Mouse (Mus musculus) lung, postnatal 0 days (tissue): Measurements from ENCODE around the gene Pms2. TPM values are rescaled to one million over a fixed set of nuclear protein-coding genes. Genes with fewer than 3 reads are reported as not detected.

Source experiments
- ATAC-seq: fragments of 200-750 bp; cut with Nextera tagmentation; 2 replicates; pipeline ENCODE4 v1.8.0; 2017; ENCODE audit warnings: moderate library complexity
- DNase-seq: peaks from one replicate; pipeline ENCODE4 v3.0.0-alpha.2; 2016; ENCODE audit warnings: low spot score
- H3K27ac ChIP-seq: fragments of 300-500 bp; sonication (generic); 2 replicates; pipeline ENCODE4 v1.5.1; 2014; ENCODE audit warnings: antibody characterized with exemption, mild to moderate bottlenecking, low read length, mixed read lengths
- H3K27me3 ChIP-seq: fragments of 300-500 bp; sonication (generic); replicated peaks from 2 replicates; pipeline ENCODE4 v1.6.1; 2014; ENCODE audit warnings: low read length, mixed read lengths; ENCODE audit not compliant: insufficient read depth
- H3K36me3 ChIP-seq: fragments of 300-500 bp; sonication (generic); 2 replicates; pipeline ENCODE4 v1.6.1; 2014; ENCODE audit warnings: low read length, mixed read lengths; ENCODE audit not compliant: insufficient read depth
- H3K4me1 ChIP-seq: fragments of 300-500 bp; sonication (generic); 2 replicates; pipeline ENCODE4 v1.6.1; 2014; ENCODE audit warnings: antibody characterized with exemption, low read depth, low read length, mixed read lengths; ENCODE audit not compliant: insufficient read depth
- H3K4me2 ChIP-seq: fragments of 300-500 bp; sonication (generic); replicated peaks from 2 replicates; pipeline ENCODE4 v1.6.1; 2014; ENCODE audit warnings: low read depth, mild to moderate bottlenecking, low read length, moderate library complexity, mixed read lengths
- H3K4me3 ChIP-seq: fragments of 300-500 bp; sonication (generic); 2 replicates; pipeline ENCODE4 v1.5.1; 2014; ENCODE audit warnings: low read depth, low read length
- H3K9ac ChIP-seq: fragments of 300-500 bp; sonication (generic); replicated peaks from 2 replicates; pipeline ENCODE4 v1.6.1; 2014; ENCODE audit warnings: low read depth, mild to moderate bottlenecking
- H3K9me3 ChIP-seq: fragments of 300-500 bp; sonication (generic); 2 replicates; pipeline ENCODE4 v1.6.1; 2016; ENCODE audit warnings: low read length, mixed read lengths
- CTCF ChIP-seq: IDR thresholded peaks from 2 replicates; pipeline ENCODE4 v1.5.1; 2016; ENCODE audit warnings: antibody characterized with exemption, mild to moderate bottlenecking
- EP300 ChIP-seq: IDR thresholded peaks from 2 replicates; pipeline ENCODE4 v1.6.1; 2016; ENCODE audit warnings: antibody characterized with exemption, mild to moderate bottlenecking, control low read depth
- WGBS: fragments of 180-500 bp; shearing (Covaris S2); extraction: QIAGEN DNeasy Blood & Tissue Kit; methylation state at CpG from one replicate; pipeline ENCODE4 v1.1.7; 2014; 5-methylcytosine and 5-hydroxymethylcytosine counted together
- polyA plus RNA-seq: library from polyadenylated mRNA; unstranded; fragments of >200 nt; fragmentation: Nextera tagmentation; extraction: Ambion mirVana; gene quantifications from 2 replicates; pipeline ENCODE4 v1.2.1, GENCODE M21; 2015

Gene Pms2
- polyA plus RNA-seq, 1 experiment from 2014 or later: 8.3 TPM

DNA sequence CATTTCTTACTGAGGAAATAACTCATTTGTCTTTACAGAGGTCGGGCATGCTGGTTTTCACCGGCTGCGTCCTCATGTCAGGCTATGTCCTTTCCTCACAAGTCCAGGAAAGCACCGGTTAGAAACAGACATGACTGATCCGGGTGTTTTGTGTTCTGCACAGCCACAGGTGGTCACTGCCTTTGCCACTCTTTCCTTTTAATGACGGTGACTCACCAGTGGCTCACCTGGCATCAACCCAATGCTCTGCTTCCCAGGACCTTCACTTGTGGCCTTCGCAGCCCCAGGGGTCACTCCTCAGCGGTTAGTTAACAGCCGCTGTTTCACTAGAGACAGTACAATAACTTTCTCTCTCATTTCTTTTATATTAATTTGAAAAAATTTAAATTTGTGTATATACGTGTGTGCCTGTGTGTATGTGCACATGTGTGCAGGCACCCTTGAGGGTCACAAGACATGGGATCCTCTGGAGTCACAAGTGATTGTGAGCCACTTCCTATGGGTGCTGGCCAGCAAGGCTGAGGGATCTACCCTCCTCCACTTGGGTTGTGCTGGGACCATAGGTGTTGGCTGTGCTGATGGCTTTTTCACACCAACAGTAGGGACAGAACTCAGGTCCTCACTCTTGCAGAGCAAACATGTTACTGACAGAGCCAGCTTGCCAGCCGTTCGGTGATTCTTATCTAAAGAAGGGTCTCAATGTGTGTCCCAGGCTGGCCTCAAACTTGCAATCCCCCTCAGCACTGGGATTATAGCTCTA is 56.0 kb downstream of the Pms2 start:
- ATAC-seq: no peak
- H3K36me3 ChIP-seq: no peaks in the 10 kb centered on the region
- TF ChIP-seq CTCF (no peak), EP300 (no peak)

DNA sequence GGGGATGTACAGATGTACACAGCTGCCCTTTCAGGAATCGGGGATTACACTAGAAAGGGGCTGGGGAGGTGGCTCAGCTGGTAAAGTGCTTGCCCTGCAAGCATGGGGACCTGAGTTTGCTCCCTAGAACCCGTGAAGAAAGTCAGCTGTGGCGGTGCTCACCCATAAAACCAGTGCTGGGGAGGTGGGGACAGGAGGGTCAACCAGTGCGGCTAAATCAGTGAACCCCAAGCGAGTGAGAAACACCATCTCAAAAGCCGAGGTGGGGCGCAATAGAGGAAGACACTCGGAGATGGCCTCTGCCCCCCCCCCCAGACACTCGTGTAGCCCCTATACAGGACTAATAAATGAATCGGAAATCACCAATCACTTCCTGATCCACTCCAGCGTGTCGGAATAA is 56.9 kb downstream of the Pms2 start:
- H3K4me3 ChIP-seq: no peak overlapping the region
- no peak for TF ChIP-seq CTCF
- no peak for TF ChIP-seq EP300
- WGBS: 84% methylated on average over 12 of the region's 12 CpGs
- no peak for ATAC-seq
- no peak overlapping the region for H3K4me2 ChIP-seq
- H3K9ac ChIP-seq: no peak overlapping the region
- no peak overlapping the region for H3K27ac ChIP-seq
- no peak for DNase-seq
- no peaks in the 10 kb centered on the region for H3K9me3 ChIP-seq
- H3K36me3 ChIP-seq: no peaks in the 10 kb centered on the region
- H3K4me1 ChIP-seq: no peaks in the 10 kb centered on the region
- H3K27me3 ChIP-seq: no peaks in the 10 kb centered on the region

More for the DNA sequence above, 56.0 kb downstream of the Pms2 start:
- no peaks in the 10 kb centered on the region for H3K4me1 ChIP-seq
- no peak overlapping the region for H3K4me2 ChIP-seq
- no peaks in the 10 kb centered on the region for H3K27me3 ChIP-seq
- 68% methylated on average over 12 of the region's 12 CpGs for WGBS
- H3K9me3 ChIP-seq: no peaks in the 10 kb centered on the region
- DNase-seq: no peak
- no peak overlapping the region for H3K27ac ChIP-seq
- no peak overlapping the region for H3K4me3 ChIP-seq
- H3K9ac ChIP-seq: no peak overlapping the region

DNA sequence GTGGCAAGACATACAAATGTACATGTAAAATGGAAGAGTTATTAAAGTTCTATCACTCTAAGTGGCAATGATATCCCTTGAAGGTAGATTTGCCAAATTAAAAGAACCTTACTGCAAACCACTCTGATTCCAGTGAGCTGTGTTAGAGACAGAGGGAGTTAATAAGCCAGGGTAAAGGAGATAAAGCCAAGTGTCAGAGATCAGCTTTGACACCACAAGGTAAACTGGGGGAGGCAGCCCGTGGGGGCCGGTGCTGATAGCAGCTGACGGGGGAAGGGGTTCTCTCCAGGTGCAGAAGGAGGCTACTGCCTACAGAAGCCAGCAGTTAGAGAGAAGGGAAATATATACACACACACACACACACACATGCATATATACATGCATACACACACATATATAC is 62.9 kb downstream of the Pms2 start:
- H3K4me2 ChIP-seq: no peak overlapping the region
- DNase-seq (no peak), ATAC-seq (no peak)
- no peaks in the 10 kb centered on the region for H3K9me3 ChIP-seq
- TF ChIP-seq CTCF: no peak
- no peak for TF ChIP-seq EP300
- H3K4me1 ChIP-seq: no peaks in the 10 kb centered on the region
- no peak overlapping the region for H3K4me3 ChIP-seq
- H3K36me3 ChIP-seq: no peaks in the 10 kb centered on the region
- H3K9ac ChIP-seq: no peak overlapping the region
- H3K27ac ChIP-seq: no peak overlapping the region
- 40% methylated on average over 3 of the region's 3 CpGs for WGBS
- no peaks in the 10 kb centered on the region for H3K27me3 ChIP-seq

DNA sequence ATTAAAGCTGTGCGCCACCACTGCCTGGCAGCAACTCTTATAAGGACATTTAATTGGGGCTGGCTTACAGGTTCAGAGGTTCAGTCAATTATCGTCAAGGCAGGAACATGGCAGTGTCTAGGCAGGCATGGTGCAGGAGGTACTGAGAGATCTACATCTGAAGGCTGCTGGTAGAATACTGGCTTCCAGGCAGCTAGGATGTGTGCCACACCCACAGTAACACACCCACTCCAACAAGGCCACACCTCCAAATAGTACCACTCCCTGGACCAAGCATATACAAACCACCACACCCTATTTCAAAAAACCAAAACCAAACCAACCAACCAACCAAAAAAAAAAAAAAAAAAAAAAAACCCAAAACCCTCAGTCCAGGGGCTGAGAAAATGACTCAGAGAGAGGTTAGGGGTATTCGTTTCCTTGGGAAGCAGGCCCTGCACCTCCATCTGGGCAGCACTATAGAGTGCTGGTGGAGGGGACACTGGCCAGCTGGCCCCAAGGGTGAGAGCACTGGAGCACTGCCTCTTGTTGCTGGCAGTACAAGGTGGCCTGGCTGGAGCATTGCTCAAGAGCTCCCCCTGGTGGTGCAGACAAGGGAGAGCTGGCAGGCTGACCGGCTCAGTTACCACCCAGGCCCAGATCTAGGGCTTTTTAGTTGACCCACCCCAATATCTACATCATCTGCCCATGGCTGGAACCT is 65.3 kb downstream of the Pms2 start:
- DNase-seq (peak; percentile 81), ATAC-seq (peak; percentile 88)
- Histone ChIP-seq H3K9me3 (no peaks in the 10 kb centered on the region), H3K9ac (no peak overlapping the region), H3K36me3 (no peaks in the 10 kb centered on the region), H3K4me2 (no peak overlapping the region), H3K27ac (no peak overlapping the region), H3K4me1 (no peaks in the 10 kb centered on the region), H3K4me3 (no peak overlapping the region), H3K27me3 (no peaks in the 10 kb centered on the region)
- WGBS: 49% methylated on average over 4 of the region's 4 CpGs
- TF ChIP-seq CTCF (peak; percentile 94), EP300 (no peak)

DNA sequence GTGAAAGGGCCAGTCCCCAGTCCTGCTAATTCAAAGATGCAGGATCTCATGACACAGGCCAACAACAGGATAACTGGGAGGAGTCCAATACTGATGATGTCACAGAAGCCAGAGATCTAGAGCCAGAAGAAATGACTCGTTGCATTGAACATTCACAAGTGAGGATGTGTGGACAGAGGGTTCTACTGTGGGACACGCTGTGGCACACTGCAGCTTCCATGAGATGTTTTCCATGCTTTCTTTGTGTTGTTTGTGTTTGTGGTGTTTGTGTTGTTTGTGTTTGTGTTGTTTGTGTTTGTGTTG is 65.8 kb downstream of the Pms2 start:
- peak; percentile 42 for ATAC-seq
- TF ChIP-seq CTCF (no peak), EP300 (no peak)
- Histone ChIP-seq H3K4me2 (no peak overlapping the region), H3K4me3 (no peak overlapping the region), H3K9me3 (no peaks in the 10 kb centered on the region), H3K27ac (no peak overlapping the region), H3K36me3 (no peaks in the 10 kb centered on the region), H3K4me1 (no peaks in the 10 kb centered on the region), H3K9ac (no peak overlapping the region), H3K27me3 (no peaks in the 10 kb centered on the region)
- DNase-seq: no peak
- WGBS: 45% methylated on average over 2 of the region's 2 CpGs

DNA sequence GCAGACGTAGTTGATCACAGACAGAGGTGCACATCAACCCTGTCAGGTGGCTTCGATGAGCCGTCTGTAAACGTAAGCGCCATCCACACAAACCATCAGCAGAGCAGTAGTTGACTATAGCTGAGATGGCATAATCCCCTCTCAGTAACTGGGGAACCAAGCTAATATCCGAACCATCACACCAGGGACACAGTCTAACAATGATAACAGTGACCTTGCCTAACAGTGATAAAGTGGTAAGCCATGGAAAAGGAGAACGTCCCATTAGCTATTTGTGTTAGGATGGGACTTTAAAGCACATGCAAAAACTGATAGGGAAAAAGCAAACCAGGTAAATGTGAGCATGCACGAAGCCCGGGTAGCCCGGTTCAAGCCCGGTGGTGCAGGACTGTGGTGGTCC is 66.5 kb downstream of the Pms2 start:
- no peak overlapping the region for H3K9ac ChIP-seq
- H3K9me3 ChIP-seq: no peaks in the 10 kb centered on the region
- H3K4me1 ChIP-seq: no peaks in the 10 kb centered on the region
- no peaks in the 10 kb centered on the region for H3K27me3 ChIP-seq
- H3K4me2 ChIP-seq: no peak overlapping the region
- DNase-seq: no peak
- no peak for TF ChIP-seq EP300
- WGBS: 82% methylated on average over 11 of the region's 11 CpGs
- ATAC-seq: no peak
- no peaks in the 10 kb centered on the region for H3K36me3 ChIP-seq
- H3K4me3 ChIP-seq: no peak overlapping the region
- H3K27ac ChIP-seq: no peak overlapping the region
